Comparison of ENCODE assay signal across 8 mouse cellular contexts in the genomic region with DNA sequence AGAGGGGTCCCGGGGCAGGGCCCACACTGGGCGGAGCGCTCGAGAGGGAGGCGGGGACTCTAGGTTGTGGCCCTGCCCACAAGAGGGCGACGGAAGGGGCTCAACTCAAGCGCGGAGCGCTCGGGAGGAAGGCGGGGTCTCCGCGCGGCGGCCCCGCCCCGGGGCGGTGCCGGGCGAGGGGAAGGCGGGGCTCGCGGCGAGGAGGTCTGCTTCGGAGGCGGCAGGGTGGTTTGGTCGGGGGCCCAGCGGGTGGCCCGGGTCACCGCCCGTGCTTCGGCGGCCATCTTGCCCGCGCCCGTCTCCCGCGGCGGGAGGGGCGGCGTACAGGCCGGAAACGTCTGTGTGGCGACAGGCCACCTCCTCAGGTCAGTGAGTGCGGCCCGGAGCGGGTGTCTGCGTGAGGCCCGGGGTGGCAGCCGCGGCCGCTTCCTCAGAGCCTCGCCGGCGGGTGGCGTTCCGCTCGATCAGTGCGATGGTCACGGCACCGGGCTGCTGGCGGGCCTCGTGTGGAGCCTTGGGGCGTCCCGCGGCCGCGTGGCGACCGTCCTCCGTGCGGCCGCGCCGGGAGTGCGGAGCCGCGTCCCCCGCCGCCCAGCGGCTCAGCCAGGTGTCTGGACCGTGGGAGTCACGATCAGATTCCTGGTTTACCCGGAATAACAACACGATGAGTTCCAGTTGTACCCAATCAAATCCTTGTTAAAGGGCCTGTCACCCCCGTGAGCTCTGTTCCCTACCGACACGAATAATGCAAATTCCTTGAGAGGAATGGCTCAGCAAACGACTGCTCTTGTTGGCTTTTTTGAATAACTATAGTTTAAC. TPM values are rescaled to one million over a fixed set of nuclear protein-coding genes. Genes with fewer than 3 reads are reported as not detected.
DNase-seq lines count a peak whose midpoint lies in the region; ATAC-seq and TF ChIP-seq lines count a peak whose summit lies in the region.

A gene (plus strand): TSS at position 176 of the 819 bp plus-strand sequence.

- peak; percentile 79 for TF ChIP-seq POLR2A in testis, adult 2 months (IDR thresholded peaks at IDR 0.05; ENCODE audit: control insufficient read depth, low read depth, low read length)

- no peaks in the 10 kb centered on the region for H3K27me3 ChIP-seq in forebrain, embryonic 11.5 days (ENCODE audit: control insufficient read depth, insufficient read depth, low read length)
- H3K27me3 ChIP-seq in heart, postnatal 0 days (ENCODE audit: control insufficient read depth, insufficient read depth, low read length), result no peaks in the 10 kb centered on the region
- H3K27me3 ChIP-seq in liver, embryonic 16.5 days (ENCODE audit: control insufficient read depth, insufficient read depth, low read depth, low read length), result no peaks in the 10 kb centered on the region
- H3K27me3 ChIP-seq in neural tube, embryonic 13.5 days, result no peaks in the 10 kb centered on the region
- H3K27me3 ChIP-seq in testis, adult 2 months (ENCODE audit: control insufficient read depth, insufficient read depth, low read length), result no peaks in the 10 kb centered on the region

- 1% methylated on average over 85 of the region's 90 CpGs for WGBS in forebrain, embryonic 11.5 days
- WGBS in heart, postnatal 0 days, result under 1% methylated on average over 83 of the region's 90 CpGs
- 0% methylated on average over 77 of the region's 90 CpGs for WGBS in liver, embryonic 16.5 days (ENCODE audit: insufficient replicate concordance)
- under 1% methylated on average over 90 of the region's 90 CpGs for WGBS in neural tube, embryonic 13.5 days

- H3K4me3 ChIP-seq in forebrain, embryonic 11.5 days (ENCODE audit: low read depth, low read length), result peak within 1 kb of the TSS; percentile 73
- peak within 1 kb of the TSS; percentile 79 for H3K4me3 ChIP-seq in heart, postnatal 0 days (ENCODE audit: low read depth, low read length)
- peak within 1 kb of the TSS; percentile 89 for H3K4me3 ChIP-seq in liver, embryonic 16.5 days (ENCODE audit: low read depth, low read length)
- peak within 1 kb of the TSS; percentile 75 for H3K4me3 ChIP-seq in neural tube, embryonic 13.5 days
- peak within 1 kb of the TSS; percentile 92 for H3K4me3 ChIP-seq in testis, adult 2 months (ENCODE audit: control insufficient read depth, low read depth, low read length)

- H3K9ac ChIP-seq in forebrain, embryonic 11.5 days (ENCODE audit: low read length), result peak within 1 kb of the TSS; percentile 86
- H3K9ac ChIP-seq in heart, postnatal 0 days (replicated peaks; ENCODE audit: low read depth, low read length), result peak within 1 kb of the TSS; percentile 86
- peak within 1 kb of the TSS; percentile 94 for H3K9ac ChIP-seq in liver, embryonic 16.5 days (ENCODE audit: low read depth, low read length)
- peak within 1 kb of the TSS; percentile 84 for H3K9ac ChIP-seq in neural tube, embryonic 13.5 days

- peak within 1 kb of the TSS; percentile 50 for H3K4me2 ChIP-seq in forebrain, embryonic 11.5 days (ENCODE audit: low read depth, low read length, severe bottlenecking)
- peak within 1 kb of the TSS; percentile 67 for H3K4me2 ChIP-seq in heart, postnatal 0 days (ENCODE audit: low read depth, low read length)
- peak within 1 kb of the TSS; percentile 74 for H3K4me2 ChIP-seq in liver, embryonic 16.5 days (ENCODE audit: low read depth, low read length)
- peak within 1 kb of the TSS; percentile 58 for H3K4me2 ChIP-seq in neural tube, embryonic 13.5 days

- peaks cover 4% of the 10 kb centered on the region; the same call in 1 of the 2 replicates for H3K4me1 ChIP-seq in forebrain, embryonic 11.5 days (replicated peaks; ENCODE audit: control insufficient read depth, insufficient read depth, low read length)
- H3K4me1 ChIP-seq in heart, postnatal 0 days (ENCODE audit: control insufficient read depth, insufficient read depth), result peaks cover 7% of the 10 kb centered on the region; the same call in 1 of the 2 replicates
- H3K4me1 ChIP-seq in liver, embryonic 16.5 days (ENCODE audit: control insufficient read depth, low read depth, low read length), result peaks cover 7% of the 10 kb centered on the region
- peaks cover 14% of the 10 kb centered on the region for H3K4me1 ChIP-seq in neural tube, embryonic 13.5 days (replicated peaks)
- peaks cover 2% of the 10 kb centered on the region; the same call in 1 of the 2 replicates for H3K4me1 ChIP-seq in testis, adult 2 months (ENCODE audit: control insufficient read depth, insufficient read depth, low read length)

- no peaks in the 10 kb centered on the region for H3K36me3 ChIP-seq in forebrain, embryonic 11.5 days (ENCODE audit: control insufficient read depth, insufficient read depth, low read length)
- H3K36me3 ChIP-seq in heart, postnatal 0 days (replicated peaks; ENCODE audit: control insufficient read depth, insufficient read depth, low read length), result peaks cover 7% of the 10 kb centered on the region; the same call in 1 of the 2 replicates
- no peaks in the 10 kb centered on the region for H3K36me3 ChIP-seq in liver, embryonic 16.5 days (ENCODE audit: control insufficient read depth, insufficient read depth)
- H3K36me3 ChIP-seq in neural tube, embryonic 13.5 days, result 0 out of 2 replicates have a peak, but pooled peaks cover 2% of the 10 kb centered on the region
- H3K36me3 ChIP-seq in testis, adult 2 months (ENCODE audit: control insufficient read depth, insufficient read depth, low read length), result no peaks in the 10 kb centered on the region

- no peaks in the 10 kb centered on the region for H3K9me3 ChIP-seq in forebrain, embryonic 11.5 days (ENCODE audit: control insufficient read depth, low read length)
- no peaks in the 10 kb centered on the region for H3K9me3 ChIP-seq in heart, postnatal 0 days (replicated peaks; ENCODE audit: control insufficient read depth, low read length)
- H3K9me3 ChIP-seq in liver, embryonic 16.5 days (replicated peaks; ENCODE audit: control insufficient read depth, low read length), result no peaks in the 10 kb centered on the region
- no peaks in the 10 kb centered on the region for H3K9me3 ChIP-seq in neural tube, embryonic 13.5 days

- TF ChIP-seq EP300 in heart, postnatal 0 days (IDR thresholded peaks at IDR 0.05; ENCODE audit: low read depth), result no peak

- peak; percentile 25; the same call in 1 of the 2 replicates for TF ChIP-seq CTCF in heart, postnatal 0 days (IDR thresholded peaks at IDR 0.05; ENCODE audit: low read depth)
- no peak for TF ChIP-seq CTCF in testis, adult 2 months (IDR thresholded peaks at IDR 0.05; ENCODE audit: control insufficient read depth, insufficient read depth, insufficient replicate concordance, low read depth, low read length)

- ATAC-seq in forebrain, embryonic 11.5 days (replicated peaks; ENCODE audit: low FRiP score), result peak; percentile 98
- peak; percentile 96 for ATAC-seq in heart, postnatal 0 days (ENCODE audit: insufficient read depth, low read depth)
- ATAC-seq in liver, embryonic 16.5 days (ENCODE audit: low read depth), result peak; percentile 97
- ATAC-seq in neural tube, embryonic 13.5 days (ENCODE audit: low read depth), result peak; percentile 99

- peak within 1 kb of the TSS; percentile 81 for H3K27ac ChIP-seq in forebrain, embryonic 11.5 days (ENCODE audit: low read depth, low read length)
- peak within 1 kb of the TSS; percentile 93 for H3K27ac ChIP-seq in heart, postnatal 0 days (ENCODE audit: low read depth)
- peak within 1 kb of the TSS; percentile 91 for H3K27ac ChIP-seq in liver, embryonic 16.5 days (ENCODE audit: low read length)
- peak within 1 kb of the TSS; percentile 94 for H3K27ac ChIP-seq in neural tube, embryonic 13.5 days (replicated peaks)
- H3K27ac ChIP-seq in testis, adult 2 months (ENCODE audit: control insufficient read depth, insufficient read depth, low read depth, low read length), result peak within 1 kb of the TSS; percentile 90

- peak; percentile 72 to 75 for DNase-seq in CD8-positive naive resting alpha-beta T cell, adult 2 months (ENCODE audit: low read depth in 2 of 2, low spot score in 2 of 2)
- DNase-seq in c-Kit-positive CD71-negative TER-119-negative erythroid progenitor cells, embryonic 14.5 days (ENCODE audit: low read depth), result peak; percentile 67
- peak; percentile 97 for DNase-seq in forebrain, embryonic 11.5 days (ENCODE audit: low spot score)
- peak; percentile 82 for DNase-seq in heart, postnatal 0 days (ENCODE audit: low spot score)
- DNase-seq in kidney, postnatal 4 days, result peak; percentile 91 to 95

RNA-seq across cellular contexts. Expression of the gene that starts here (rescaled TPM):
- 25.8 and 27.0 TPM in 2 replicates for polyA plus RNA-seq in forebrain, embryonic 11.5 days (2014; fragmentation: Nextera tagmentation; extraction: Ambion mirVana)
- total RNA-seq in heart, postnatal 0 days (2014; rRNA removed; ENCODE audit: low replicate concordance), result 10.8 and 13.8 TPM in 2 replicates
- polyA plus RNA-seq in heart, postnatal 0 days (2015; fragmentation: Nextera tagmentation; extraction: Ambion mirVana), result 13.6 and 15.0 TPM in 2 replicates
- polyA plus RNA-seq in liver, embryonic 16.5 days (2015; fragmentation: Nextera tagmentation; extraction: Ambion mirVana), result 9.3 TPM in 2 replicates
- 26.0 and 28.0 TPM in 2 replicates for polyA plus RNA-seq in neural tube, embryonic 13.5 days (2015; fragmentation: Nextera tagmentation; extraction: Ambion mirVana)
- polyA plus RNA-seq in testis, adult 2 months (2012; rRNA removed), result 6.9 and 8.1 TPM in 2 replicates

Comparison
In these comparisons a context has a peak if more than half of its experiments do, and no peak if none do; other contexts are left out.
1. Peak in every context shown above with its lines: DNase-seq, ATAC-seq, H3K4me3 ChIP-seq and H3K27ac ChIP-seq.